Comparison of ENCODE assay signal across 8 mouse cellular contexts in genomic region chrX:106190091-106190490, GRCm38 (mm10). TPM values are rescaled to one million over a fixed set of nuclear protein-coding genes. Genes with fewer than 3 reads are reported as not detected.
DNase-seq lines count a peak whose midpoint lies in the region; ATAC-seq and TF ChIP-seq lines count a peak whose summit lies in the region.

No protein-coding gene starts in this region.

- 22% methylated on average over 4 of the region's 4 CpGs for WGBS in heart, postnatal 0 days
- 40% methylated on average over 4 of the region's 4 CpGs for WGBS in hindbrain, embryonic 12.5 days
- 61% methylated on average over 4 of the region's 4 CpGs for WGBS in macrophage (ENCODE audit: missing documents)

- H3K79me2 ChIP-seq in macrophage (ENCODE audit: inconsistent target), result peaks cover 77% of the 10 kb centered on the region

- ATAC-seq in heart, postnatal 0 days (ENCODE audit: insufficient read depth, low read depth), result no peak
- no peak for ATAC-seq in hindbrain, embryonic 12.5 days (ENCODE audit: low FRiP score)

- no peaks in the 10 kb centered on the region for H3K27me3 ChIP-seq in heart, postnatal 0 days (ENCODE audit: control insufficient read depth, insufficient read depth, low read length)
- H3K27me3 ChIP-seq in hindbrain, embryonic 12.5 days, result no peaks in the 10 kb centered on the region

- no peak for TF ChIP-seq CTCF in heart, postnatal 0 days (IDR thresholded peaks at IDR 0.05; ENCODE audit: low read depth)

- 0 out of 2 replicates have a peak, but pooled peaks cover 3% of the 10 kb centered on the region for H3K36me3 ChIP-seq in heart, postnatal 0 days (replicated peaks; ENCODE audit: control insufficient read depth, insufficient read depth, low read length)
- H3K36me3 ChIP-seq in hindbrain, embryonic 12.5 days, result peaks cover 8% of the 10 kb centered on the region; the same call in 1 of the 2 replicates
- H3K36me3 ChIP-seq in macrophage (ENCODE audit: inconsistent target), result no peaks in the 10 kb centered on the region

- DNase-seq in heart, postnatal 0 days (ENCODE audit: low spot score), result no peak
- no peak for DNase-seq in heart, postnatal 4 days
- DNase-seq in NIH3T3 (ENCODE audit: low read depth), result peak; percentile 28
- no peak for DNase-seq in spleen, postnatal 4 days (ENCODE audit: low spot score in 2 of 2)
- DNase-seq in urinary bladder, postnatal 10 days (ENCODE audit: low spot score), result no peak
- DNase-seq in gastrocnemius, postnatal 25 days, result no peak

- H3K9ac ChIP-seq in heart, postnatal 0 days (replicated peaks; ENCODE audit: low read depth, low read length), result no peak overlapping the region; the same call in 1 of the 2 replicates
- H3K9ac ChIP-seq in hindbrain, embryonic 12.5 days, result no peak overlapping the region

- no peaks in the 10 kb centered on the region; the same call in 1 of the 2 replicates for H3K4me1 ChIP-seq in heart, postnatal 0 days (ENCODE audit: control insufficient read depth, insufficient read depth)
- peaks cover 12% of the 10 kb centered on the region for H3K4me1 ChIP-seq in hindbrain, embryonic 12.5 days

- no peak for TF ChIP-seq EP300 in heart, postnatal 0 days (IDR thresholded peaks at IDR 0.05; ENCODE audit: low read depth)

- 0 out of 2 replicates have a peak overlapping the region, but pooled peaks have one; percentile 78 for H3K27ac ChIP-seq in heart, postnatal 0 days (ENCODE audit: low read depth)
- H3K27ac ChIP-seq in hindbrain, embryonic 12.5 days, result no peak overlapping the region
- peak overlapping the region; percentile 79 for H3K27ac ChIP-seq in macrophage

- H3K4me3 ChIP-seq in heart, postnatal 0 days (ENCODE audit: low read depth, low read length), result peak overlapping the region; percentile 64; the same call in 1 of the 2 replicates
- no peak overlapping the region for H3K4me3 ChIP-seq in hindbrain, embryonic 12.5 days
- peak overlapping the region; percentile 69 for H3K4me3 ChIP-seq in macrophage (ENCODE audit: inconsistent target)

- peak overlapping the region; percentile 72 for H3K4me2 ChIP-seq in heart, postnatal 0 days (ENCODE audit: low read depth, low read length)
- peak overlapping the region; percentile 24 for H3K4me2 ChIP-seq in hindbrain, embryonic 12.5 days (replicated peaks)

- H3K9me3 ChIP-seq in heart, postnatal 0 days (replicated peaks; ENCODE audit: control insufficient read depth, low read length), result no peaks in the 10 kb centered on the region
- H3K9me3 ChIP-seq in hindbrain, embryonic 12.5 days (replicated peaks), result no peaks in the 10 kb centered on the region

RNA-seq across cellular contexts. Expression of gene Pgk1, which starts 3.2 kb away (rescaled TPM):
- 801 and 911 TPM in 2 replicates for total RNA-seq in heart, postnatal 0 days (2014; rRNA removed; ENCODE audit: low replicate concordance)
- 452 and 485 TPM in 2 replicates for polyA plus RNA-seq in heart, postnatal 0 days (2015; fragmentation: Nextera tagmentation; extraction: Ambion mirVana)
- 100 to 1,000 TPM; 670 to 689 TPM for total RNA-seq in heart, postnatal 4 days (2021)
- polyA plus RNA-seq in hindbrain, embryonic 12.5 days (2016; fragmentation: Nextera tagmentation; extraction: Ambion mirVana), result 290 and 293 TPM in 2 replicates
- total RNA-seq in macrophage (2018; cell fraction: chromatin; rRNA removed), result 10 to 100 TPM; 10.9 to 46.8 (median 20.4) TPM
- 100 to 1,000 TPM; 184 to 321 (median 261) TPM for total RNA-seq in macrophage (2018; cell fraction: cytosol; rRNA removed)
- 100 to 1,000 TPM in 9 of 26 experiments, 10 to 100 TPM in 17; 54.4 to 191 (median 92.7) TPM for total RNA-seq in macrophage (2018; cell fraction: nucleus; rRNA removed)
- polyA plus RNA-seq in macrophage (2018), result 180 to 539 TPM (median 250 TPM) in 3 replicates
- 1,000 to 10,000 TPM; 1,203 to 1,320 TPM for total RNA-seq in gastrocnemius, postnatal 25 days (2021)

RNA-seq across cellular contexts. Expression of gene Taf9b, which starts 30.9 kb away (rescaled TPM):
- total RNA-seq in heart, postnatal 0 days (2014; rRNA removed; ENCODE audit: low replicate concordance), result 18.6 and 21.3 TPM in 2 replicates
- polyA plus RNA-seq in heart, postnatal 0 days (2015; fragmentation: Nextera tagmentation; extraction: Ambion mirVana), result 19.6 and 22.1 TPM in 2 replicates
- total RNA-seq in heart, postnatal 4 days (2021), result 10 to 100 TPM; 15.1 to 18.3 TPM
- polyA plus RNA-seq in hindbrain, embryonic 12.5 days (2016; fragmentation: Nextera tagmentation; extraction: Ambion mirVana), result 13.8 and 13.9 TPM in 2 replicates
- 1 to 10 TPM in 8 of 26 experiments, under 1 TPM in 13, not detected in 5; 0.30 to 2.9 (median 0.79) TPM for total RNA-seq in macrophage (2018; cell fraction: chromatin; rRNA removed)
- total RNA-seq in macrophage (2018; cell fraction: cytosol; rRNA removed), result 10 to 100 TPM in 12 of 26 experiments, 1 to 10 TPM in 14; 5.5 to 14.7 (median 9.1) TPM
- 1 to 10 TPM in 24 of 26 experiments, under 1 TPM in 2; 0.76 to 7.2 (median 2.1) TPM for total RNA-seq in macrophage (2018; cell fraction: nucleus; rRNA removed)
- 11.9 to 22.7 TPM (median 13.2 TPM) in 3 replicates for polyA plus RNA-seq in macrophage (2018)
- 1 to 10 TPM; 4.4 to 5.4 TPM for total RNA-seq in gastrocnemius, postnatal 25 days (2021)

RNA-seq across cellular contexts. Expression of gene Tlr13, which starts 47.1 kb away (rescaled TPM):
- total RNA-seq in heart, postnatal 0 days (2014; rRNA removed; ENCODE audit: low replicate concordance), result 1.0 and 1.1 TPM in 2 replicates
- polyA plus RNA-seq in heart, postnatal 0 days (2015; fragmentation: Nextera tagmentation; extraction: Ambion mirVana), result 0.40 and 0.43 TPM in 2 replicates
- total RNA-seq in heart, postnatal 4 days (2021), result under 1 TPM; 0.70 to 0.91 TPM
- polyA plus RNA-seq in hindbrain, embryonic 12.5 days (2016; fragmentation: Nextera tagmentation; extraction: Ambion mirVana), result 0.34 and 0.37 TPM in 2 replicates
- 100 to 1,000 TPM in 6 of 26 experiments, 10 to 100 TPM in 20; 10.6 to 117 (median 74.4) TPM for total RNA-seq in macrophage (2018; cell fraction: chromatin; rRNA removed)
- total RNA-seq in macrophage (2018; cell fraction: cytosol; rRNA removed), result 100 to 1,000 TPM; 155 to 306 (median 211) TPM
- 100 to 1,000 TPM in 24 of 26 experiments, 10 to 100 TPM in 2; 54.0 to 337 (median 209) TPM for total RNA-seq in macrophage (2018; cell fraction: nucleus; rRNA removed)
- 156 to 374 TPM (median 283 TPM) in 3 replicates for polyA plus RNA-seq in macrophage (2018)
- under 1 TPM; 0.21 to 0.31 TPM for total RNA-seq in gastrocnemius, postnatal 25 days (2021)
